Mouse (Mus musculus) granulocyte monocyte progenitor cell, adult 5-6 weeks (primary cell): ENCODE measurements at regions not wholly inside any gene's neighbourhood (a gene's known extent, or its start where the extent isn't known, plus 50 kb on each side); places are given as distances from the start of the nearest gene placed in this dataset.
"Not testable (repeated sequence)": the region's sequence is repeated elsewhere in the genome, so short reads cannot be mapped to it uniquely, and the experiment has no call there.

Source experiments
- ATAC-seq: replicated peaks from 2 replicates; pipeline ENCODE4 v1.8.0; 2016; ENCODE audit warnings: mild to moderate bottlenecking, moderate TSS enrichment, inconsistent platforms; ENCODE audit not compliant: poor library complexity, severe bottlenecking

GRCm38 (mm10) chr4:29282169-29282568, 469.2 kb downstream of the Epha7 start:
- ATAC-seq = no peak

- peak; percentile 84 for ATAC-seq
Measured at GRCm38 (mm10) chr4:29301348-29301747, 488.4 kb downstream of the Epha7 start.

GRCm38 (mm10) chr4:29303951-29304350, 491.0 kb downstream of the Epha7 start:
- no peak for ATAC-seq

GRCm38 (mm10) chr4:29307245-29307644, 494.3 kb downstream of the Epha7 start:
- ATAC-seq = no peak

GRCm38 (mm10) chr4:29323921-29324320, 511.0 kb downstream of the Epha7 start:
- no peak for ATAC-seq

- no peak for ATAC-seq
Measured at GRCm38 (mm10) chr4:29329145-29329544, 516.2 kb downstream of the Epha7 start.

GRCm38 (mm10) chr4:29331747-29332146, 518.8 kb downstream of the Epha7 start:
- ATAC-seq = no peak

GRCm38 (mm10) chr4:29337245-29337644, 524.3 kb downstream of the Epha7 start:
- ATAC-seq = no peak

- ATAC-seq = no peak
Measured at GRCm38 (mm10) chr4:29362191-29362590, 549.3 kb downstream of the Epha7 start.

GRCm38 (mm10) chr4:29389282-29389681, 576.4 kb downstream of the Epha7 start:
- ATAC-seq = no peak

GRCm38 (mm10) chr4:29390333-29390732, 577.4 kb downstream of the Epha7 start:
- ATAC-seq = no peak

GRCm38 (mm10) chr4:29402143-29402542, 589.2 kb downstream of the Epha7 start:
- ATAC-seq = no peak

- ATAC-seq = no peak
Measured at GRCm38 (mm10) chr4:29414616-29415015, 601.7 kb downstream of the Epha7 start.

- ATAC-seq = no peak
Measured at GRCm38 (mm10) chr4:29420198-29420792, 607.4 kb downstream of the Epha7 start.

- not testable (repeated sequence) for ATAC-seq
Measured at GRCm38 (mm10) chr4:29431493-29431892, 618.6 kb downstream of the Epha7 start.

GRCm38 (mm10) chr4:29463329-29463728, 650.4 kb downstream of the Epha7 start:
- no peak for ATAC-seq

- ATAC-seq = no peak
Measured at GRCm38 (mm10) chr4:29466315-29466714, 653.4 kb downstream of the Epha7 start.

GRCm38 (mm10) chr4:29480384-29481092, 667.6 kb downstream of the Epha7 start:
- no peak for ATAC-seq

GRCm38 (mm10) chr4:29481093-29481715, 668.3 kb downstream of the Epha7 start:
- ATAC-seq = no peak

GRCm38 (mm10) chr4:29482407-29482806, 669.5 kb downstream of the Epha7 start:
- no peak for ATAC-seq

GRCm38 (mm10) chr4:29500844-29501243, 687.9 kb downstream of the Epha7 start:
- no peak for ATAC-seq

GRCm38 (mm10) chr4:29525051-29525450, 712.1 kb downstream of the Epha7 start:
- peak; percentile 33; the same call in 1 of the 2 replicates for ATAC-seq
